Mouse (Mus musculus) monocyte, adult 5-6 weeks (primary cell): Measurements from ENCODE around the gene Fli1. TPM values are rescaled to one million over a fixed set of nuclear protein-coding genes. Genes with fewer than 3 reads are reported as not detected.

Experiments used
- ATAC-seq: fragments of 153-309, 156-312 bp; replicated peaks from 2 replicates; pipeline ENCODE4 v1.8.0; 2017; ENCODE audit warnings: mild to moderate bottlenecking; ENCODE audit not compliant: low TSS enrichment, insufficient number of reproducible peaks, severe bottlenecking, poor library complexity, low FRiP score
- total RNA-seq: library from RNA; stranded (forward); fragments of 200-1000, 200-491, 200-594 nt; gene quantifications from 3 replicates; pipeline ENCODE4 v1.2.3, GENCODE M21; 2017

Gene Fli1
- total RNA-seq, 1 experiment from 2014 or later, result 94.4 TPM

DNA sequence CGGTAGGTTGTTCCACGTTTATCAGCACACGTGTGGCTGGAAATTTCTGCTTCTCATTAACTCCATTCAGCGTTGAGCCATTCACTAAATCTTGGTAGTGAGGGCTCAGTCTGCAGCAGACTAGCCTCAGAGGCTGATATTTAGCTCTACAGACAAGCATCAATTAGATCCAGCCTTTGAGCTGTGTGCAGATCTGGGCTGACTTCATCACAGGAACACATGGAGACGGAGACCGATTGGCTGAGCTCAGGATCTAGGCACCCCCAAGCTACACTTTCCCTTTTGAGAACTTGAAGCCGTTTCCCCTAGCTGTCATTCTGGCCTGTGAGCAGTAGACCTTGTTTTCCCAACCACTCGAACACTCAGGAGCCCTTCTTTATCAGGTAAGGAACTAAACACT, 34.5 kb downstream of the Fli1 start:
- ATAC-seq, result no peak

- peak; percentile 24 for ATAC-seq
These were observed 35.5 kb downstream of the Fli1 start for GRCm38 (mm10) chr9:32506866-32507861.

GRCm38 (mm10) chr9:32506161-32506560, 36.5 kb downstream of the Fli1 start:
- no peak for ATAC-seq

GRCm38 (mm10) chr9:32505460-32506075, 37.1 kb downstream of the Fli1 start:
- ATAC-seq, result no peak

- no peak for ATAC-seq
These were observed 38.6 kb downstream of the Fli1 start for GRCm38 (mm10) chr9:32503995-32504451.

- no peak for ATAC-seq
These were observed 39.2 kb downstream of the Fli1 start for GRCm38 (mm10) chr9:32503423-32503822.

DNA sequence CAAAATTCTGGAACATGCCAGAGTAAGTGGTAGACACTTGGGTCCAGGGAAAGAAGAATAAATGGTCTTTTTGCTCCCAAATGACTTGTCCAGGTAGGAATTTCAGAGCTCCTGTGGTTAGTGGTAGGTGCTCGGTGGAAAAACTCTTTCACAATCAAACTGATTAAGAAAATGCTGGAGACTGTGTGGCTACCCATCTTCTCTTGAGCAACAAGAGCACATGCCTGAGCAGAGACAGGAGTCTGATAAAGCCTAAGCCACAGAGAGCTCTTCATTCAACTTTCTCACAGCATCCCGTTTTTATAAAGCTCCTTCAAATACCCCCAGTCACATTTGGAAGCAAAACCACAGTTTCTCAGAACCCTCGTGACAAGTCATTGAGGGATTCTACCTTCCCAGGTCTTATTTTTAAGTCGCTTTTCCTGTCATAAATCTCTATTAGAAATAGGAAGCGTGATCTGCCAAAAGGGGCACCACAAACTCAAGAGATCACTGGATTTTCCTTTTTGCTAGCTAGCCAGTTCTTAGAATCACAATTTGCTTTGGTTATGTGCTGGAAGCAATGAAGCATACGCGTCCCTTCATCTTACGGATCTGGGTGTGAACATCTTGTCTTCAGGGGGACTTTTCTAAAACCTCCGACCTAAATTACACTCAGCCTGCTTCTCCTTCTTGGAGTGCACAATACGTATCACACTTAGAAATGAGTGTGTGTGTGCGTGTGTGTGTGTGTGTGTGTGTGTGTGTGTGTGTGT, 40.2 kb downstream of the Fli1 start:
- no peak for ATAC-seq

DNA sequence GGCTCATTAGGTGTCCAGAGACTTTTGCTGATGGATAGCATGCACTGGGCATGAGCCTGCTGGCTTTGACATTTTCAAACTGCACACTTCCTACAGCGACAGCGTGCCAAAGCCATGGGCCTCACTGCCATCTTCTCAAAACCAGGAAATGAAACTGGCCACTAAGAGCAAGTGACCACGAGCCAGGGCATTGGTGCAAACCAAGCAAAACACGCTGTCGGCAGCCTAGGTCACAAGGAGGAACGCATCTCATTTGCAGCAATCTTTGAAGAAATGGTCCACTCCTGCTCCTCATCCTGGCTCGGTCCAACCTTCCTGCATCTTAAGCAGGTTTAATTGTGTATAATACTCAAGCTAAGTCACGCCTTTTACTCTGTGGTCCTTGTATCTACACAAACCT, 41.8 kb downstream of the Fli1 start:
- ATAC-seq, result peak; percentile 90

DNA sequence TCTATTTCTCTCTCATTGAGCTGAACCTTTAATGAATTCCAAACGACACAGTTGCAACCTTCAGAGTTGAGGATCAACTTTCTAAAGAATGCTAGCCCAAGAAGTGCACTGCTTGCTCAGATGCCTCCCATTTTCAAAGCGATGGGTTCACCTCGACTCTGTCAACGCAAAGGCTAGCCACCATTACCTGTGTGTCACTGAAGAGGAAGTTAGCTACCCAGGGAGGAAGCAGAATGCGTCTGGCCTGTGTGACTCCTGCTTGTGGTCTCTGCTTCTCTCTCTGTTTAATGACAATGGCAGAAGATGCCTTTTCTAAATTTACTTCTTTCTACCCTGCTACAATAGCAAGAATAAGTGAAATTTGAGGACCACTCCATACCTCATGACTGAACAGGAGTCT, 42.6 kb downstream of the Fli1 start:
- peak; percentile 42 for ATAC-seq

DNA sequence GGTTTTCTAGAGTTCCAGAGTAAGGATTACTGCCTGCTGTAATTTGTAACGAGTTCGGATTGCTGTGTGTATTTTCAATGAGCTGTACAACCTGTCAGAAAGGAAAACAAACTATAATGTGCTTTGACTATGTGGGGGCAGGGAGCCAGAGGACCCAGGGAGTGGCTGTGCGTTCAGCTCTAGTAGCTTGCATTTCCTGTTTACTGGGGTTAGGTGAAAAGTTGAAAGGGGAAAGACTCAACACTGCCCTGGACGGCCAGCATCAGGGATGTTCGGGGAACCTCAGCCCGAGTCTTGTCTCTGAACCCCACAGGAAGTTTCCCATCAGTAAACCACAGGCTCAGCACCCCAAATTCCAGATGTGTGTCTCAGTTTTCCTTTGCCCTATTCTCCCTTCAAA, 43.2 kb downstream of the Fli1 start:
- ATAC-seq, result 0 out of 2 replicates have a peak, but pooled peaks have one; percentile 37

- ATAC-seq, result no peak
These were observed 47.0 kb downstream of the Fli1 start for GRCm38 (mm10) chr9:32495643-32495997.

- ATAC-seq, result no peak
These were observed 47.6 kb downstream of the Fli1 start for GRCm38 (mm10) chr9:32494891-32495642.

DNA sequence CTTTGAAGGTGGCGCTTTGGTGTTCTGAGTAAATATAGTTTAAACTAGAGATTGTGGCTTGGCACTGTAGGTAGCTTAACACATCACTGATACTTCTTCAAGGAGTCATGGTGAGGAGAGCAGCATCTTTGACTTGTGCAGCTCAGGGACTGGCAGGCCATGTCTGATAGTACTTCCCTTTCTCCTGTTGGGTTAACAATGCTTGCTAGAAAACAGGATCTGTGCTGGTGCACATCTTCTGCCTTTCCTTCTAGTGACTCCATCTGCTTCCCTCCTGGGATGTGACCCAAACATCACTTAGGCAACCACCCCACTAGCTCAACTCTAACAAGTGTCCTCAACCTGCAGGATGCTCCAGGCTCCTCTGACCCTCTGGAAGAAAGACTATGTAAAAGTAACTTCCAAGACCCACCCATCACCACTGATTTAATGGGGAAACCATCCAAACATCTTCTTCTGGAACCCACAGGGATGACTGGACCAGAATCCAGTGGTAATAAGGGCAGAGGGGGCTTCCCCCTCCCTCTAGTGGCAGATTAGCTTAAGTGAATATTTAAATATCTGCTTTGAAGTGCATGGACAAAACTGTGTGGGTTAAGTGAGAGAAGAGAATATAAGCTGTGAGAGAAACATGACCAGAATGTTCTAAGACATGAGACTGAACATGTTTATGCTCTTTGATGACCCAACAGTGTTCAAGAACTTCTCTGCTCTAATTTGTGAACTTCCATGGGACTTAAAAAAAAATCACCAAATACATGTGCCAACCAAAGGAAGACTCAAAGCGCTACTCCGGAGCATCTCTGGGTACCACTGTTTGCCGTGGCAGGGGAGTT, 48.9 kb downstream of the Fli1 start:
- ATAC-seq, result 0 out of 2 replicates have a peak, but pooled peaks have one; percentile 51

GRCm38 (mm10) chr9:32492753-32493152, 49.9 kb downstream of the Fli1 start:
- no peak for ATAC-seq

DNA sequence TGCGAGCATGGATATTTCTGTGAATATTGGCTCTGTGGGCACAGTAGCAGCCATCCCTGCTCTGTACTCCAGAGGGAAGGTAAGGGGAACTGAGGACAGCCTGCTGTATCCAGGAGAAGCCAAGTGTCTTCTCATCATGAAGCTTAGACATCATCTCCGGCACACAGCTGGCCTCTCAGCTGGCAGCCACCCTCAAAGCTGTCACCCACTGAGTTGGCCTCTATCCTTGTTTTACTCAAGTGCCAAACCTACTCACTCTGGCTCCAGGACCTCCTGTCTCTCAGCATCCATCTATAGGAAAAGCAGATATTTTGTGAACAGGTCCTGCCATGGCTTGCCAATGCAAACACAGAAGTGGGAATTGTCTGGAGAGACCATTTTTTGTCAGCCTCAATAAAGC, 51.2 kb downstream of the Fli1 start:
- no peak for ATAC-seq

GRCm38 (mm10) chr9:32489794-32490358, 52.8 kb downstream of the Fli1 start:
- ATAC-seq, result no peak

DNA sequence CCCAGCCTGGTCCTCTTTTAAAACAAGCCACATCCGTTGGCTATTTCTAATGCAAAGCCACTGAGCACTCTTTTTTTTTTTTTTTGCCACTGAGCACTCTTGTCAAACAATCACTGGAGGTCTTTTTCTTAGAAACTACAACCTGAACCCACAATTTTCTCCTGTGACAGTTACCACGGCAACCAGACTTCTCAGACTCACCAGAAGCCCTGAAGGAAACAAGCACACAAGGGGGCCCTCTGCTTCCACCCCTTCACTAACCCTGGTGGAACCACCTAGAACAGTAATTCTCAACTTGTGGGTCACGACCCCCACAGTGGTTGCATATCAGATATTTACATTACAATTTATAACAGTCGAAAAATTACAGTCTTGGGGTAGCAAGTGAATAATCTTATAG, 53.3 kb downstream of the Fli1 start:
- ATAC-seq, result no peak
